Mouse (Mus musculus) left cerebral cortex, adult 11 months (tissue): ENCODE measurements around the gene Srl.
"Not testable (repeated sequence)": the region's sequence is repeated elsewhere in the genome, so short reads cannot be mapped to it uniquely, and the experiment has no call there.

Experiments
- DNase-seq: peaks from one replicate; pipeline ENCODE4 v3.0.0; 2022; ENCODE audit warnings: low spot score

Srl gene

GRCm38 (mm10) chr16:4541501-4542198 is at the start of gene Srl:
Gene Srl, minus strand, starts transcription at chr16:4541816.
- DNase-seq: peak; percentile 100

- no peak for DNase-seq
Measured at GRCm38 (mm10) chr16:4590236-4590635, 48.6 kb upstream of the Srl start.

DNA sequence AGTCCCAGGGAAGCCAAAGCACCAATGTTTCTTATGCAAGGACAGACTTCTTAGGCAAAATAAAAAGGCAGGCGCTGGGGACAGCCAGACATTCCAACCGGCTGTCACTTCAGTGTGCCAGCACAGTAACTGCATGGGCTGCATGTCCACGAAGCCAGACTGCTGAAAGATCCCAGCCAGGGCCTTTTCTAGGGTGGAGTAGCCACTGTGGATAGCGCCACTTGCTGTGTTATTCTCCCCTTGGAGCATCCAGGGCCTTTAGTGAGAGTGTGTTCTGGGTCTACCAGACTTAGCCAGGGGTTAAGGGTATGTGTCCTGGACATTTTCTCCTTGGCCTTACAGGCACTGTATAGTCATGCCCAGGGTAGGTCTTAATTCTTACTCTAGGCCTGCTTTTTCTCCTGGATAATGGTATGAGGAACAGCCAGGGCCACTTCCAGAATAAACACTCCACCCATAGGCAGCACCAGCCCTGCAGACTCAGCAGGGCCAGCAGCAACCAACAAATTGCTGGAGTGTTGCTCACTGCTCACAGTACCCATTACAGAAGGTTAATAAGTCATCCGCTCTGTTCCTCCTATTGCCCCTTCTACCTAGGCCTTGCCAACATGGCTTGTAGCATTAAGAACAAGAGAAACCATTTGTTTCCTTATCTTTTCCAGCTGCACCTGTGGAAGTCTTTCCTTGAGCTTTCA is 46.0 kb upstream of the Srl start:
- DNase-seq: no peak

- DNase-seq: peak; percentile 85
Measured at GRCm38 (mm10) chr16:4586531-4587123, 45.0 kb upstream of the Srl start.

DNA sequence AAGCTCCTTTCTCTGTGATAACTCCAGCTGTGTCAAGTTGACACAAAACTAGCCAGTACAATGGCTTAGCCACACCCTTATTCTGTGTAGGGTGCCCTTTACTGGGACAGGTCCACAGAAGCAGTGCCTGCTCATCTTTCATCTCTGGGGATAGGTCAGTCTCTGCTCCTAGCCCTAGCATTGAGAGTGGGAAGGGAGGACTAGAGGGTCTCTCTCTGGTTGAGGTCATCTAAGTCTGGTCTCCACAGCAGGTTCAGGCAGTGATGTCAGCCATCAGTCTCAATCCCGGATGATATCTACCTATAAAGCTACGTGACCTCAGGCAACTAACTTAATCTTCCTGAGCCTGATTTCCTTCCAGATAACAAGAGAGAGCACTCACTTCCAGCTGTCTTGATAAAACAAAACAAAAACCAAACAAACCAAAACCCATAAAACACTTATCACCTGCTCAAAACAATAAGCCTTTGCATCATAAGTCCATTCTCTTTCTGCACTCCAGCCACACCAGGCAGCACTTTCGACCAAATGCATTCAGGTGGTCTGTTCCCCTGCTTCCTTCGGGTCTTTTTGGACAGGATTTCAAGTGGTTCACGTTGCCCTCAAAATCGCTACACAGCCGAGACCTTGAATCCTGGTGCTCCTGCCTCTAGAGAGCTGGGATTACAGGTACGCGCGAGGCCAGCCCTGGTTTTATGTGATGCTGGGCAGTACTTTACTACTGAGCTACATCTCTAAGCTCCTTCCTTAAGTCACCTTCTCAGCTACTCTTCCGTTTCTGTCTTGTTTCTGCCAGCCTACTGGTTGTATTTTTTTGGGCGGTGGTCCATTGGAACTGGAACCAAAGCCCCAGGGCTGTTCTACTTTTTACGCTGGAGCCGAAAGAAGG is 44.3 kb upstream of the Srl start:
- no peak for DNase-seq

DNA sequence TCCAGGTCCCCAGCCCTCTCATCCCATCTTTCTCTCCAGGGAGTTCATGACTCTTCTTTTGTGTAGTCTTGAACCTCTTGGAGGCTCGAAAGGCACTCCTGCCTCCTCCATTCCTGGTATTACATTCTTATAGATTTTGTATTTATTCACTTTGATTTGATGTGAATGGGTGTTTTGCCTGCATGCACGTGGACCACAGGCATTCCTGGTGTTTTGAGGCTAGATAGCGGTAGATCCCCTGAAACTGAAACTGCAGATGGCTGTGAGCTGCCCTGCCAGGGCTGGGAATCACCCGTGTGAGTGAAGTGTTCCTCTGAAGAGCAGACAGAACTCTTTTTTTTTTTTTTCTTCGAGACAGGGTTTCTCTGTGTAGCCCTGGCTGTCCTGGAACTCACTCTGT is 42.8 kb upstream of the Srl start:
- DNase-seq: no peak

GRCm38 (mm10) chr16:4583807-4584206 is 42.2 kb upstream of the Srl start:
- no peak for DNase-seq

DNA sequence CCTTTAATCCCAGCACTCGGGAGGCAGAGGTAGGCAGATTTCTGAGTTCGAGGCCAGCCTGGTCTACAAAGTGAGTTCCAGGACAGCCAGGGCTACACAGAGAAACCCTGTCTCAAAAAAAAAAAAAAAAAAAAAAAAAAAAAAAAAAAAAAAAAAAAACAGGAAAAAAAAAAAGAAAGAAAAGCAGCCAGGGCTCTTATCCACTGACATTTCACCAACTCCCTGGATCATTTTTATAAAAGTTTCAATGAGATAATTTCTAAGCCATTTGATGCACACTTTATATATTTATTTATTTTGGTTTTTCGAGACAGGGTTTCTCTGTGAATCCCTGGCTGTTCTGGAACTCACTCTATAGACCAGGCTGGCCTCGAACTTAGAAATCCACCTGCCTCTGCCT is 39.6 kb upstream of the Srl start:
- not testable (repeated sequence) for DNase-seq

DNA sequence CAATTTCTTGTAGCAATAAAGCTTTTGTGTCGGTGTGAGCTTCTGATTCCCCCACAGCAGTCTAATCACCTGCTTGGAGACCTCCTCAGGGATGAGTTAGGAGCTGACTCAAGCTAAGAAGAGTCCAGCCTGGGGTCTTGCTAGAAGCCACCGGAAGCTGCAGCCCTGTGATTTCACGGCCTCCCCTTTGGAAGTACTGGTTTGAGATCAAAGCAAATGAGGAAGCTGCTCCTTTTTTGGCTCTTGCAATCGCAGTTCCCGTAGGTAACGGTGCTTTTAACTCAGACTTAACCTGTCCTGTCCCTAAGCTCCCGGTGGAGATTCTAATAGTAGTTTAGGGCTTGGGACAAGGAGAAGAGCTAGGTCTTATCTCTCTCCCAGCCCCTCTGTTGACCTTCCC is 37.0 kb upstream of the Srl start:
- no peak for DNase-seq

DNA sequence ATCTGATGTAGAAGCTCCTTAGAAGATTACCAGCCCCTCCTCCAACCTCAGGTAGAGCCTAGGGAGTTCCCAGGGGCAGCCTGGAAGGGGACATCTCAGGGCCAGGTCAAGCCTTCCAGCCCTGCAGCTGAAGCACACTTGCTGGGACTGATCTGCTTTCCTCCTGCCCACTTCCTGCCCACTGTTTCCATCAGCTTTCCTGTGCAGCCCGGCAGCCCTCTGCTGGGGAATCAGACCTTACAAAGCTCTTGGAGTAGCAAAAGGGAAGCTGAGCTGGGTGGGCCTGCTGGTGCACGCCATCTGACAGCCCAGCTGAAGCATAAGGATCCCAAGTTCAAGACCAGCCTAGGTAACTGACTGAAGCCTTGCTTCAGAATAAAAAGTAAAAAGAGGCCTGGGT is 35.3 kb upstream of the Srl start:
- DNase-seq: no peak

DNA sequence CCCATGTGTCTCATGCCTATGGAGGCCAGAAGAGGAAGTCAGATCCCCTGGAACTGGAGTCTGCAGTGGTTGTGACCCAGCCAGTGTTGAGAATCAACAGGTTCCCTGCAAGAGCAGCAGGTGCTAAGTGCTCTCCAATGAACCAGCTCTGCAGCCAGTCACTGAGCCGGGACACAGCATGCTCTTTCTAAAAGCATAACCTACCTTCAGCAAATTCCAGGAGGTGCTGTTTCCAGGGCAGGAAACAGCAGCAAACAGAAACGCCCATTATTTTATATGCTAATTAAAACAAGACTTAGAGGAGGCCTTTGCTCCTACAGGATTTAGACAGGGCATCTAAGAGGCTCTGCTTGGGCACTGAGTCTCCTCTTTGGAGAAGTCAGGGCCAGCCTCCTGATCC is 34.4 kb upstream of the Srl start:
- no peak for DNase-seq

DNA sequence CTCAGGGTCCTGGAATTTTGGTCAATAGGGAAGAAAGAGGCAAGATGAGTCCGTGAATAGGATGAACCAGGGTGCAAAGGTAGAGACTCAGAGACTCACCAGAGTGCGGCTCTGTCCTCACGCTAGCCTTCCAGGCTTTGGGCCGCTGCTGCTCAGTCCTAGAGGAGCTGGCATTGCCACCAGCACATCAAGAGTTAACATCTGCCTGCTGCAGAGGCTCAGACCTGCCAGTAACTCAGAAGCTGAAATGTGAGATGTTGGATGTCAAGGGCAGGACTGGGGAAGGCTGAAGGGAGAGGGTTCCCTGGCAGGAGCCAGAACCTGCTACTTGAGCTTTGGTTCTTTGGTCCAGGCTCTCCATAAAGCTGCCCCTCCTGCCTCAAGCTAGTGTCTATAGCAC is 29.1 kb upstream of the Srl start:
- DNase-seq: no peak

- no peak for DNase-seq
Measured at GRCm38 (mm10) chr16:4567912-4568311, 26.3 kb upstream of the Srl start.

GRCm38 (mm10) chr16:4560145-4560952 is 18.7 kb upstream of the Srl start:
- no peak for DNase-seq

GRCm38 (mm10) chr16:4559715-4560144 is 18.1 kb upstream of the Srl start, which contains the start of gene Tfap4:
Gene Tfap4, minus strand, starts transcription at chr16:4559854.
- peak; percentile 83 for DNase-seq

- no peak for DNase-seq
Measured at GRCm38 (mm10) chr16:4558980-4559631, 17.5 kb upstream of the Srl start.

GRCm38 (mm10) chr16:4558384-4558979 is 16.9 kb upstream of the Srl start:
- DNase-seq: peak; percentile 90

DNA sequence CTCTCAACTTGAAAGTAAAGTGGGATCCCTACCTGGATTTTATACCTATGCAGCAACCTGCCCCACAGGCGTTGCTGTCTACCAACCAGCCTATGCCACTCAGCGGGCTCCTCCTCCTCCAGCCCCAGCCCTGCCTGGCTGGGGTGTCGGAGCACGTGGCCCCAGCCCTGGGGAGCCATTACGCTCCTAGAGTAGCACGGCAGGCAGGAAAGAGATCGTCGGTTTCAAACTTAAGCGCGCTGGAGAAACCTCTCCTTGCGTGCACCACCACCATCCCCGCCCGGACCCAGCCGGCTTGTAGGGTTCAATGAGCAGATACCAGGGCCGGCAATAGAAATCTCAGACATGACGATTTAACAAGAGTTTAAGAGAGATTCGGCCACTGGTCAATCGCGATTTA is 16.3 kb upstream of the Srl start:
- peak; percentile 53 for DNase-seq

DNA sequence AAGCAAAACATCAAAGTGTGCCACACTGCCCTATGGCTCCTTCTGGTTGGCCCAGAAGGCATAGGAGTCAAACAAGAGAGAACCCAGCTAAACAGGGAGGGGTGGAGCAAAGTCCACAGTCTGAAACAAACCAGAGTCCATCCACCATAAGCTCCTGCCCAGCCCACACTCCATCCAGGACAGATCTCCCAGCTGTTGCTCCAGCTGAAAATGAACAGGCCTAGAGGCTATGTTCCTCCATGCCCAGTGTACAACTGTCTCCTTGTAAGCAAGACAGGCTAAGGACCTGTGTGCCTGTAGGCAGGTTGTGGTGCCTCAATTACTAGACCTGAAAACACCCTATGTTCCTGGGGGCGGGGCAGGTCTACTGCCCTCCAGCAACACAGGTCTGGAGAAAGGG is 15.5 kb upstream of the Srl start:
- DNase-seq: no peak

DNA sequence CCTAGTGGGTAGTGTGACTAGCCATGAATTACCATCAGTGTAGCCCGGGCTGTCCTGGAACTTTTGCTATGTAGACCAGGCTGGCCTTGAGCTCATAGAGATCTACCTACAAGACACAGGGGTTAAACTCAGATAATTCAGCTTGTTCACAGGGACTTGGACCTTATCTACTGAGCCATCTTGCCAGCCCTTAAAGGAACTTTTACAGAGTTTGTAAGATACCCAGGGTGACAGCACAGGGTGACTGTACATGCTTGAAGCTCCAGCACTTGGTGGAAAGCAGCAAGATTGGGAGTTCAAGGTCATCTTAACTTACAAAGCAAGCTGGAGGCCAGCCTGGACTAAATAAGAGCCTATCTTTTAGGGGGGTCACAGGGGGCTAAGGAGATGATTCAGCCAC is 13.9 kb upstream of the Srl start:
- DNase-seq: no peak
